Mouse (Mus musculus) limb, embryonic 14.5 days (tissue): ENCODE measurements around the gene Adpgk. TPM values are rescaled to one million over a fixed set of nuclear protein-coding genes. Genes with fewer than 3 reads are reported as not detected.

Source experiments
- ATAC-seq: fragments of 200-750 bp; cut with Nextera tagmentation; 2 replicates; pipeline ENCODE4 v1.8.0; 2017; ENCODE audit warnings: low read depth, moderate number of reproducible peaks, moderate TSS enrichment; ENCODE audit not compliant: low FRiP score
- DNase-seq: peaks from one replicate; pipeline ENCODE4 v3.0.0-alpha.2; 2015; ENCODE audit warnings: low spot score
- H3K27ac ChIP-seq: fragments of 300-500 bp; sonication (generic); replicated peaks from 2 replicates; pipeline ENCODE4 v1.5.1; 2014; ENCODE audit warnings: low read depth, mild to moderate bottlenecking, low read length, moderate library complexity, mixed read lengths
- H3K27me3 ChIP-seq: fragments of 300-500 bp; sonication (generic); 2 replicates; pipeline ENCODE4 v1.6.1; 2014; ENCODE audit warnings: low read length, mixed read lengths; ENCODE audit not compliant: control insufficient read depth, insufficient read depth
- H3K36me3 ChIP-seq: fragments of 300-500 bp; sonication (generic); 2 replicates; pipeline ENCODE4 v1.6.1; 2014; ENCODE audit warnings: mild to moderate bottlenecking, low read length, moderate library complexity, mixed read lengths; ENCODE audit not compliant: control insufficient read depth, insufficient read depth
- H3K4me1 ChIP-seq: fragments of 300-500 bp; sonication (generic); 2 replicates; pipeline ENCODE4 v1.6.1; 2014; ENCODE audit warnings: antibody characterized with exemption, low read length, mixed read lengths; ENCODE audit not compliant: control insufficient read depth, insufficient read depth
- H3K4me2 ChIP-seq: fragments of 300-500 bp; sonication (generic); replicated peaks from 2 replicates; pipeline ENCODE4 v1.6.1; 2014; ENCODE audit warnings: low read depth, mild to moderate bottlenecking, low read length, moderate library complexity; ENCODE audit not compliant: severe bottlenecking
- H3K4me3 ChIP-seq: fragments of 300-500 bp; sonication (generic); replicated peaks from 2 replicates; pipeline ENCODE4 v1.5.1; 2014; ENCODE audit warnings: low read length
- H3K9ac ChIP-seq: fragments of 300-500 bp; sonication (generic); 2 replicates; pipeline ENCODE4 v1.6.1; 2014; ENCODE audit warnings: mild to moderate bottlenecking, low read depth, low read length, moderate library complexity; ENCODE audit not compliant: severe bottlenecking
- H3K9me3 ChIP-seq: fragments of 300-500 bp; sonication (generic); 2 replicates; pipeline ENCODE4 v1.6.1; 2016; ENCODE audit warnings: low read length; ENCODE audit not compliant: control insufficient read depth
- POLR2A ChIP-seq: fragments of 200-500 bp; IDR thresholded peaks from 2 replicates; pipeline ENCODE4 v1.8.0; 2012; ENCODE audit warnings: inconsistent platforms, mild to moderate bottlenecking, moderate library complexity, borderline replicate concordance; ENCODE audit not compliant: insufficient read depth, insufficient read length; ENCODE audit errors: extremely low read depth
- WGBS: fragments of 180-500 bp; shearing (Covaris S2); extraction: QIAGEN DNeasy Blood & Tissue Kit; methylation state at CpG from one replicate; pipeline ENCODE4 v1.1.7; 2014; 5-methylcytosine and 5-hydroxymethylcytosine counted together
- polyA plus RNA-seq, 2 experiments: library from polyadenylated mRNA; depleted of rRNA in 1 of 2; stranded (reverse) in 1 of 2; unstranded in 1 of 2; fragments of >200 nt; fragmentation: Nextera tagmentation in 1 of 2; extraction: Ambion mirVana in 1 of 2; gene quantifications; 2 replicates each; pipeline versions ENCODE4 v1.2.1 to v1.2.3; 2012 to 2014

Adpgk gene
- polyA plus RNA-seq, 2 experiments, result 46.2 to 51.2 TPM

- no peaks in the 10 kb centered on the region for H3K4me1 ChIP-seq
- 88% methylated on average over 5 of the region's 5 CpGs for WGBS
- H3K27ac ChIP-seq, result no peak overlapping the region
- no peaks in the 10 kb centered on the region for H3K9me3 ChIP-seq
- no peak for ATAC-seq
- no peak overlapping the region for H3K4me2 ChIP-seq
- no peak for TF ChIP-seq POLR2A
- H3K4me3 ChIP-seq, result no peak overlapping the region
- H3K9ac ChIP-seq, result no peak overlapping the region
- no peaks in the 10 kb centered on the region for H3K27me3 ChIP-seq
- peaks cover 33% of the 10 kb centered on the region for H3K36me3 ChIP-seq
- no peak for DNase-seq
Observed at GRCm38 (mm10) chr9:59330055-59330454, 38.7 kb downstream of the Adpgk start.

GRCm38 (mm10) chr9:59336539-59336938 is 45.2 kb downstream of the Adpgk start:
- TF ChIP-seq POLR2A, result no peak
- H3K27ac ChIP-seq, result no peak overlapping the region
- H3K27me3 ChIP-seq, result no peaks in the 10 kb centered on the region
- WGBS, result 86% methylated on average over 3 of the region's 3 CpGs
- DNase-seq (no peak), ATAC-seq (no peak)
- no peak overlapping the region for H3K9ac ChIP-seq
- no peak overlapping the region for H3K4me2 ChIP-seq
- no peaks in the 10 kb centered on the region for H3K4me1 ChIP-seq
- H3K9me3 ChIP-seq, result no peaks in the 10 kb centered on the region
- peaks cover 26% of the 10 kb centered on the region for H3K36me3 ChIP-seq
- H3K4me3 ChIP-seq, result no peak overlapping the region

- no peaks in the 10 kb centered on the region for H3K9me3 ChIP-seq
- ATAC-seq (no peak), DNase-seq (no peak)
- no peak overlapping the region for H3K27ac ChIP-seq
- no peak overlapping the region for H3K4me2 ChIP-seq
- TF ChIP-seq POLR2A, result no peak
- peaks cover 19% of the 10 kb centered on the region for H3K36me3 ChIP-seq
- no peaks in the 10 kb centered on the region for H3K4me1 ChIP-seq
- no peak overlapping the region for H3K4me3 ChIP-seq
- H3K27me3 ChIP-seq, result no peaks in the 10 kb centered on the region
- 95% methylated on average over 5 of the region's 5 CpGs for WGBS
- H3K9ac ChIP-seq, result no peak overlapping the region
Observed at GRCm38 (mm10) chr9:59337889-59338288, 46.5 kb downstream of the Adpgk start.

- Histone ChIP-seq H3K4me1 (no peaks in the 10 kb centered on the region), H3K27me3 (no peaks in the 10 kb centered on the region), H3K27ac (no peak overlapping the region), H3K9me3 (no peaks in the 10 kb centered on the region), H3K9ac (no peak overlapping the region), H3K36me3 (peaks cover 14% of the 10 kb centered on the region), H3K4me2 (no peak overlapping the region), H3K4me3 (no peak overlapping the region)
- no peak for TF ChIP-seq POLR2A
- DNase-seq, result no peak
- WGBS, result 77% methylated on average over 5 of the region's 5 CpGs
- no peak for ATAC-seq
Observed at GRCm38 (mm10) chr9:59338411-59338810, 47.1 kb downstream of the Adpgk start.

- H3K27ac ChIP-seq, result no peak overlapping the region
Observed at GRCm38 (mm10) chr9:59339107-59339506, 47.7 kb downstream of the Adpgk start.

GRCm38 (mm10) chr9:59340002-59340401 is 48.6 kb downstream of the Adpgk start:
- H3K4me3 ChIP-seq, result no peak overlapping the region
- peaks cover 12% of the 10 kb centered on the region; the same call in 1 of the 2 replicates for H3K36me3 ChIP-seq
- no peaks in the 10 kb centered on the region for H3K27me3 ChIP-seq
- 83% methylated on average over 9 of the region's 9 CpGs for WGBS
- H3K4me1 ChIP-seq, result no peaks in the 10 kb centered on the region
- ATAC-seq, result no peak
- H3K4me2 ChIP-seq, result no peak overlapping the region
- no peaks in the 10 kb centered on the region for H3K9me3 ChIP-seq
- TF ChIP-seq POLR2A, result no peak
- H3K27ac ChIP-seq, result no peak overlapping the region
- no peak overlapping the region for H3K9ac ChIP-seq
- DNase-seq, result no peak

More at GRCm38 (mm10) chr9:59339107-59339506, 47.7 kb downstream of the Adpgk start:
- DNase-seq (no peak), ATAC-seq (no peak)
- H3K27me3 ChIP-seq, result no peaks in the 10 kb centered on the region
- peaks cover 12% of the 10 kb centered on the region; the same call in 1 of the 2 replicates for H3K36me3 ChIP-seq
- TF ChIP-seq POLR2A, result no peak
- 77% methylated on average over 5 of the region's 5 CpGs for WGBS
- H3K9ac ChIP-seq, result no peak overlapping the region
- H3K4me3 ChIP-seq, result no peak overlapping the region
- H3K9me3 ChIP-seq, result no peaks in the 10 kb centered on the region
- no peaks in the 10 kb centered on the region for H3K4me1 ChIP-seq
- H3K4me2 ChIP-seq, result no peak overlapping the region
